Mouse (Mus musculus): ENCODE measurements around the gene Ubtf.

Gene Ubtf

GRCm38 (mm10) chr11:102339624-102340023 is 20.1 kb upstream of the Ubtf start:
- no peaks in the 10 kb centered on the region for H3K36me3 ChIP-seq (ENCODE audit: insufficient read depth, low read length)
- TF ChIP-seq CTCF (conservative IDR thresholded peaks at IDR 0.05; ENCODE audit: low read length) (peak; percentile 90), NANOG (IDR thresholded peaks at IDR 0.05; ENCODE audit: borderline replicate concordance, low read length) (no peak)
- H3K27me3 ChIP-seq (ENCODE audit: insufficient read depth, low read length) = no peaks in the 10 kb centered on the region
- H3K4me1 ChIP-seq (replicated peaks; ENCODE audit: low read depth, low read length) = peaks cover 93% of the 10 kb centered on the region
- H3K9me3 ChIP-seq (ENCODE audit: low read length) = no peaks in the 10 kb centered on the region
- H3K4me3 ChIP-seq (replicated peaks; ENCODE audit: low read length) = 0 out of 2 replicates have a peak overlapping the region, but pooled peaks have one; percentile 24

- 0 out of 2 replicates have a peak overlapping the region, but pooled peaks have one; percentile 24 for H3K4me3 ChIP-seq (replicated peaks; ENCODE audit: low read length)
- TF ChIP-seq CTCF (conservative IDR thresholded peaks at IDR 0.05; ENCODE audit: low read length) (no peak), NANOG (IDR thresholded peaks at IDR 0.05; ENCODE audit: borderline replicate concordance, low read length) (no peak), POU5F1 (IDR thresholded peaks at IDR 0.05; ENCODE audit: borderline replicate concordance, low read length) (no peak)
- H3K36me3 ChIP-seq (ENCODE audit: insufficient read depth, low read length) = no peaks in the 10 kb centered on the region
- H3K4me1 ChIP-seq (replicated peaks; ENCODE audit: low read depth, low read length) = peaks cover 92% of the 10 kb centered on the region
- no peaks in the 10 kb centered on the region for H3K27me3 ChIP-seq (ENCODE audit: insufficient read depth, low read length)
- no peaks in the 10 kb centered on the region for H3K9me3 ChIP-seq (ENCODE audit: low read length)
Measured at GRCm38 (mm10) chr11:102339195-102339594, 19.7 kb upstream of the Ubtf start.

- Histone ChIP-seq H3K4me1 (replicated peaks; ENCODE audit: low read depth, low read length) (peaks cover 90% of the 10 kb centered on the region), H3K9me3 (ENCODE audit: low read length) (no peaks in the 10 kb centered on the region), H3K27me3 (ENCODE audit: insufficient read depth, low read length) (no peaks in the 10 kb centered on the region), H3K4me3 (replicated peaks; ENCODE audit: low read length) (no peak overlapping the region), H3K36me3 (ENCODE audit: insufficient read depth, low read length) (no peaks in the 10 kb centered on the region)
- no peak for TF ChIP-seq CTCF (conservative IDR thresholded peaks at IDR 0.05; ENCODE audit: low read length)
- no peak for TF ChIP-seq POU5F1 (IDR thresholded peaks at IDR 0.05; ENCODE audit: borderline replicate concordance, low read length)
- TF ChIP-seq NANOG (IDR thresholded peaks at IDR 0.05; ENCODE audit: borderline replicate concordance, low read length) = no peak
Measured at GRCm38 (mm10) chr11:102338561-102338960, 19.0 kb upstream of the Ubtf start.

- TF ChIP-seq CTCF (conservative IDR thresholded peaks at IDR 0.05; ENCODE audit: low read length) (no peak), POU5F1 (IDR thresholded peaks at IDR 0.05; ENCODE audit: borderline replicate concordance, low read length) (no peak), NANOG (IDR thresholded peaks at IDR 0.05; ENCODE audit: borderline replicate concordance, low read length) (no peak)
- Histone ChIP-seq H3K4me3 (replicated peaks; ENCODE audit: low read length) (no peak overlapping the region), H3K9me3 (ENCODE audit: low read length) (peaks cover 4% of the 10 kb centered on the region), H3K4me1 (replicated peaks; ENCODE audit: low read depth, low read length) (peaks cover 84% of the 10 kb centered on the region), H3K27me3 (ENCODE audit: insufficient read depth, low read length) (no peaks in the 10 kb centered on the region), H3K36me3 (ENCODE audit: insufficient read depth, low read length) (0 out of 2 replicates have a peak, but pooled peaks cover 4% of the 10 kb centered on the region)
Measured at GRCm38 (mm10) chr11:102337921-102338320, 18.4 kb upstream of the Ubtf start.

GRCm38 (mm10) chr11:102336191-102336590 is 16.6 kb upstream of the Ubtf start:
- H3K27me3 ChIP-seq (ENCODE audit: insufficient read depth, low read length) = no peaks in the 10 kb centered on the region
- no peak overlapping the region for H3K4me3 ChIP-seq (replicated peaks; ENCODE audit: low read length)
- peaks cover 82% of the 10 kb centered on the region for H3K4me1 ChIP-seq (replicated peaks; ENCODE audit: low read depth, low read length)
- TF ChIP-seq POU5F1 (IDR thresholded peaks at IDR 0.05; ENCODE audit: borderline replicate concordance, low read length) = no peak
- TF ChIP-seq CTCF (conservative IDR thresholded peaks at IDR 0.05; ENCODE audit: low read length) = no peak
- TF ChIP-seq NANOG (IDR thresholded peaks at IDR 0.05; ENCODE audit: borderline replicate concordance, low read length) = no peak
- H3K36me3 ChIP-seq (ENCODE audit: insufficient read depth, low read length) = 0 out of 2 replicates have a peak, but pooled peaks cover 5% of the 10 kb centered on the region
- H3K9me3 ChIP-seq (ENCODE audit: low read length) = peaks cover 6% of the 10 kb centered on the region

GRCm38 (mm10) chr11:102334973-102335700 is 15.6 kb upstream of the Ubtf start:
- H3K27me3 ChIP-seq (ENCODE audit: insufficient read depth, low read length) = no peaks in the 10 kb centered on the region
- peak overlapping the region; percentile 14 for H3K4me3 ChIP-seq (replicated peaks; ENCODE audit: low read length)
- 0 out of 2 replicates have a peak, but pooled peaks cover 5% of the 10 kb centered on the region for H3K36me3 ChIP-seq (ENCODE audit: insufficient read depth, low read length)
- H3K9me3 ChIP-seq (ENCODE audit: low read length) = peaks cover 6% of the 10 kb centered on the region
- TF ChIP-seq POU5F1 (IDR thresholded peaks at IDR 0.05; ENCODE audit: borderline replicate concordance, low read length) (no peak), NANOG (IDR thresholded peaks at IDR 0.05; ENCODE audit: borderline replicate concordance, low read length) (no peak), CTCF (conservative IDR thresholded peaks at IDR 0.05; ENCODE audit: low read length) (no peak)
- H3K4me1 ChIP-seq (replicated peaks; ENCODE audit: low read depth, low read length) = peaks cover 80% of the 10 kb centered on the region

- no peaks in the 10 kb centered on the region for H3K27me3 ChIP-seq (ENCODE audit: insufficient read depth, low read length)
- H3K4me3 ChIP-seq (replicated peaks; ENCODE audit: low read length) = no peak overlapping the region
- H3K4me1 ChIP-seq (replicated peaks; ENCODE audit: low read depth, low read length) = peaks cover 82% of the 10 kb centered on the region
- H3K9me3 ChIP-seq (ENCODE audit: low read length) = peaks cover 6% of the 10 kb centered on the region
- H3K36me3 ChIP-seq (ENCODE audit: insufficient read depth, low read length) = 0 out of 2 replicates have a peak, but pooled peaks cover 5% of the 10 kb centered on the region
- TF ChIP-seq CTCF (conservative IDR thresholded peaks at IDR 0.05; ENCODE audit: low read length) (no peak), NANOG (IDR thresholded peaks at IDR 0.05; ENCODE audit: borderline replicate concordance, low read length) (no peak), POU5F1 (IDR thresholded peaks at IDR 0.05; ENCODE audit: borderline replicate concordance, low read length) (no peak)
Measured at GRCm38 (mm10) chr11:102334010-102334409, 14.5 kb upstream of the Ubtf start.

- Histone ChIP-seq H3K36me3 (ENCODE audit: insufficient read depth, low read length) (0 out of 2 replicates have a peak, but pooled peaks cover 5% of the 10 kb centered on the region), H3K4me1 (replicated peaks; ENCODE audit: low read depth, low read length) (peaks cover 83% of the 10 kb centered on the region), H3K4me3 (replicated peaks; ENCODE audit: low read length) (no peak overlapping the region), H3K27me3 (ENCODE audit: insufficient read depth, low read length) (no peaks in the 10 kb centered on the region), H3K9me3 (ENCODE audit: low read length) (peaks cover 6% of the 10 kb centered on the region)
- TF ChIP-seq POU5F1 (IDR thresholded peaks at IDR 0.05; ENCODE audit: borderline replicate concordance, low read length) (no peak), CTCF (conservative IDR thresholded peaks at IDR 0.05; ENCODE audit: low read length) (no peak), NANOG (IDR thresholded peaks at IDR 0.05; ENCODE audit: borderline replicate concordance, low read length) (no peak)
Measured at GRCm38 (mm10) chr11:102333061-102333460, 13.5 kb upstream of the Ubtf start.
